Mouse (Mus musculus): ENCODE measurements at regions not wholly inside any gene's neighbourhood (a gene's known extent, or its start where the extent isn't known, plus 50 kb on each side); places are given as distances from the start of the nearest gene placed in this dataset.

DNA sequence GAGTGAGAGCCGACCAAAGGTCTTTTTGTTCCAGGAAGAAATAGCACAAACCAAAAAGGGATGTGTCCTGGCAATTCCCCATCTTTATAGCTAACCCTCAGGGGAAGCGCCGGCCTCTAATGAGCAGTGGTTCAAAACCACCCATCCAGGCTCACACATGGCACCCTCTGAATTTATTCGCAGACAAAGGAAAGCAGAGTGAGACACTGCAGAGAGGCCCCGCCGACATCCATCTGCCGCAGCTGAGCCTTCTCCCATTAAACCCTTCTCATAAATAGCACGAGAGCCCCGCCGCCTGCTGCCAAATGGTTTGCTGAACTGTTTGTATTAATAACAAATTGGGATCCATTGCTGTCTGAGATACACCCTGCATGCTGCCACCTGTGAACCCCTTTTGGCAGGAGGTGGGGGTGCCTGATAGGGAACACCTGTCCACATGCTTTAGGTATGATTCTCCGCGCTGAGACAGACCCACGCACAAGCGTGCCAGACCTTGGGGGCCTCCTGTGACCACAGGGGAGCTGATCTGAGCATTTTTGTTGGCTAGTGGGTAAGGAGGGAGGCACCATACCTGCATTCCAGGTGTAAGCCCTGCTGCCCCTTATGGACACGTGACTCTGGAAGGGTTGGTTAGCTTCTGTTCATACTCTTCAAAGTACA is 422.6 kb upstream of the Castor2 start:
- DNase-seq (ENCODE audit: low spot score): peak; percentile 52
- no peak overlapping the region for H3K4me2 ChIP-seq (ENCODE audit: low read depth, low read length)
- H3K9me3 ChIP-seq (ENCODE audit: low read length): no peaks in the 10 kb centered on the region
- H3K9ac ChIP-seq (replicated peaks; ENCODE audit: low read length): no peak overlapping the region
- H3K4me3 ChIP-seq (ENCODE audit: low read length): no peak overlapping the region
- no peak for ATAC-seq
- H3K36me3 ChIP-seq (ENCODE audit: insufficient read depth, low read length): no peaks in the 10 kb centered on the region
- 45% methylated on average over 15 of the region's 15 CpGs for WGBS
- no peaks in the 10 kb centered on the region; the same call in 1 of the 2 replicates for H3K4me1 ChIP-seq (ENCODE audit: insufficient read depth, low read length)
- 0 out of 2 replicates have a peak, but pooled peaks have one; percentile 1 for TF ChIP-seq CTCF (IDR thresholded peaks at IDR 0.05; ENCODE audit: low read depth)
- H3K27me3 ChIP-seq (ENCODE audit: insufficient read depth, low read length): no peaks in the 10 kb centered on the region
- no peak overlapping the region for H3K27ac ChIP-seq

DNA sequence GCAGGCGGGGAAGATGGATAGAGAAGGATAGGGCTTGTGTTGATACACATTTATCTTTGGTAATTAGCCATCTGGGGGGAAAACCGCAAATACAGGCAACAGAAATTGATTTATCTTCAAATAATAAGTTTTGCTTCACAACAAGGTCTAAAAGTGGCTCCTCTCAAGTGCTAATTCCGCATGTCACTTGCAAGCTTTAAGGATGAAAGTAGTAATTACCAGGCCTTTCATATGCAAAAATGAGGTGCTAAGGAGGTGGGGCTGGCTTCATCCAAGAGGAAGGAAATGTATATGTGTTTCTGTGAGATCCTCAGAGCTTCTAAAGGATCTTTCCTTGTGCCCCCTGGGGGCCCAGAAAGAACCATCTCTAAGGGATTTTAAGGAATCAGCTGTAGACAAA is 423.9 kb upstream of the Castor2 start:
- Histone ChIP-seq H3K4me3 (ENCODE audit: low read length) (no peak overlapping the region), H3K27ac (no peak overlapping the region), H3K27me3 (ENCODE audit: insufficient read depth, low read length) (no peaks in the 10 kb centered on the region), H3K9me3 (ENCODE audit: low read length) (no peaks in the 10 kb centered on the region), H3K9ac (replicated peaks; ENCODE audit: low read length) (no peak overlapping the region), H3K4me2 (ENCODE audit: low read depth, low read length) (no peak overlapping the region), H3K36me3 (ENCODE audit: insufficient read depth, low read length) (no peaks in the 10 kb centered on the region), H3K4me1 (ENCODE audit: insufficient read depth, low read length) (no peaks in the 10 kb centered on the region; the same call in 1 of the 2 replicates)
- DNase-seq (ENCODE audit: low spot score) (no peak), ATAC-seq (no peak)
- WGBS: 65% methylated on average over 3 of the region's 3 CpGs
- TF ChIP-seq CTCF (IDR thresholded peaks at IDR 0.05; ENCODE audit: low read depth): no peak

DNA sequence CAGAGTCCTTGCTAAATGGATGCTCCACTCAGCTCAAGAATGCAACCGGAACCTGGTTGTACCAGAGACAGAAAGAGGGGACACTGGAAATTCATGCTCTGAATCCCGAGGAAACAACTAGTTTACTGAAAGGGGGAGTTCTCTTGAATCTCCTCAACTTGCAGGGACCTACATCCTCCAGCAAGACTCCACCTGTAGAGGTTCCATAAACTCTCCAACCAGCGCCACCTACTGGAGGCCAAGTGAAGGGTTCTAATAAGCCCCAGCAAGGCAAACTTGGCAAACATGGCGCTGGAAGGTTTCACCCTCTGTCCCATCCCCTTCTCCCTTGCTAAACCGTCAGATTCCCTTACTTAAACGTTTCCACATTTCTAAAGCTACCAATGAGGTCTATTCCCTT is 433.0 kb upstream of the Castor2 start:
- Histone ChIP-seq H3K27ac (no peak overlapping the region), H3K9ac (replicated peaks; ENCODE audit: low read length) (no peak overlapping the region), H3K4me1 (ENCODE audit: insufficient read depth, low read length) (no peaks in the 10 kb centered on the region), H3K9me3 (ENCODE audit: low read length) (no peaks in the 10 kb centered on the region), H3K27me3 (ENCODE audit: insufficient read depth, low read length) (no peaks in the 10 kb centered on the region), H3K4me3 (ENCODE audit: low read length) (no peak overlapping the region), H3K4me2 (ENCODE audit: low read depth, low read length) (no peak overlapping the region), H3K36me3 (ENCODE audit: insufficient read depth, low read length) (no peaks in the 10 kb centered on the region)
- ATAC-seq: no peak
- peak; percentile 53 for DNase-seq (ENCODE audit: low spot score)
- WGBS: 41% methylated on average over 6 of the region's 6 CpGs
- peak; percentile 64 for TF ChIP-seq CTCF (IDR thresholded peaks at IDR 0.05; ENCODE audit: low read depth)

DNA sequence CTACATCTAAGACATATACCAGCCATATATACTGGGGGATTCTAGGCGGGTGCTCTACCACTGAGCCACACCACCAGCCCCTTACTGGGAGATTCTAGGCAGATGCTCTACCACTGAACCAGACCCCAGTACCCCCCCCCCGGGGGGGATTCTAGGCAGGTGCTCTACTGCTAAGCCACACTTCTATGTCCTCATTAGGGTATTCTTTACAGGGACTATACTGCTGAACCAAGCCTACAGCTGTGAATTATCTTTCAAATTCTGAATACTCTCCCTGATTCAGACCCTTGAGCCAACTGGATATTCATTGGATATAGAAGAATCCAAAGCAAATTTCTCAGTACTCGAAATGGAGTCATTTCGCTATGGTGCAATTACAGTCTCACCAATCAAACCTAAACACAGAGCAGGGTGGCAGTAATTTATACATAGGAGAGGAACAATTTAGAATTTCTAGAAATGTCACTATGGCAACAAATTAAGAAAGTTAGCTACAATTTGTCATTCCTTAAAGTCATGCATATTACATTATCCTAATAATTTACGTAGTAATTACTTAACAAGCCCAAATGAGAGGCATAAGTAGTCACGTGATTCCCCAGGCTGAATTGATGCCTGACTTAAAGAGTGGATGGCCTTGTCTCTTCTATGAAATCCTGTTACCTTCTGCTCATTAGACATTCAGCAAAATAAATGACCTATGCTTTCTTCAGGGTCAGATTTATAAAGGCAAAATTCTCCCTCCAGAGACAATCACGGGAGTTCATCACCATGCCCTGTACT is 436.8 kb upstream of the Castor2 start:
- no peak for TF ChIP-seq CTCF (IDR thresholded peaks at IDR 0.05; ENCODE audit: low read depth)
- Histone ChIP-seq H3K9ac (replicated peaks; ENCODE audit: low read length) (no peak overlapping the region), H3K27ac (no peak overlapping the region), H3K27me3 (ENCODE audit: insufficient read depth, low read length) (no peaks in the 10 kb centered on the region), H3K4me3 (ENCODE audit: low read length) (no peak overlapping the region), H3K36me3 (ENCODE audit: insufficient read depth, low read length) (no peaks in the 10 kb centered on the region), H3K4me2 (ENCODE audit: low read depth, low read length) (no peak overlapping the region), H3K9me3 (ENCODE audit: low read length) (no peaks in the 10 kb centered on the region), H3K4me1 (ENCODE audit: insufficient read depth, low read length) (no peaks in the 10 kb centered on the region)
- 75% methylated on average over 7 of the region's 7 CpGs for WGBS
- ATAC-seq (no peak), DNase-seq (ENCODE audit: low spot score) (no peak)

DNA sequence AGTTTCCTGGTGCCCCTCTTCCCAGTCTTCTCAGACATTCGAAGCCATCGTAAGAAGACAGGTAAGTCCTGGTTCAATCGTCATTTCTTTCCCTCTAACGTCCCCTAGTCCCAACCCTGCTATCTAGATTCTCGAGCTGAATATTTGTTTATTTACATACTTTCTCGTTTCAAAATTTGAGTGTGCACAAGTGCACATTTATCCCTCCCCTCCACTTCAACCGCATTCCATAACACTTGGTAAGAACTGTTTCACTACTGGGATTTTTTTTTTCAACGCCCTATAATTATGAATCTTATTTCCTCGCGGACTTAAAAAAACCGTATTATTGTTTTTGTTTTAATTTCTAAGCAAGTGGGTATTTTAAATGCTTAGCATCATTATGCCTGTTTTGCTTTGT is 439.2 kb upstream of the Castor2 start:
- Histone ChIP-seq H3K9me3 (ENCODE audit: low read length) (no peaks in the 10 kb centered on the region), H3K9ac (replicated peaks; ENCODE audit: low read length) (no peak overlapping the region), H3K4me3 (ENCODE audit: low read length) (no peak overlapping the region), H3K27ac (no peak overlapping the region), H3K36me3 (ENCODE audit: insufficient read depth, low read length) (no peaks in the 10 kb centered on the region), H3K4me1 (ENCODE audit: insufficient read depth, low read length) (no peaks in the 10 kb centered on the region), H3K4me2 (ENCODE audit: low read depth, low read length) (no peak overlapping the region), H3K27me3 (ENCODE audit: insufficient read depth, low read length) (no peaks in the 10 kb centered on the region)
- TF ChIP-seq CTCF (IDR thresholded peaks at IDR 0.05; ENCODE audit: low read depth): no peak
- WGBS: 88% methylated on average over 11 of the region's 11 CpGs
- DNase-seq (ENCODE audit: low spot score) (no peak), ATAC-seq (no peak)

DNA sequence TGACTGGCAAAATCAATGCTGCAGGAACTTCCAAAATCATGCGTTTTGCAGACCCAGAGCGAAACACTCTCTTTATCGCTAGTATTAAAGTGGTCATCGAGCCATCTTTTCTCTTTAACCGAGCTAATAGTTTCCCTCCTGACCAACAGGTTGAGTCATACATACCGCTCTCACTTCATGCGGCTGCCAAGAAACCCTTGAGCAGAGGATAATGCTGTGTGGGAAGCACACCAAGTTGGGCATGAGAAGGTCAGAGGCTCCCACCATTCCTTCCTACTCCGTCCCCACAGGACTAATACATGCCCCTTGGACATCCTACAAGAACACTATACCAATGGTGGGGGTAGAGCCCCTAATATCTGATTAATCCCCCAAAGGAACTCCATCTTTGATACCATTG is 442.7 kb upstream of the Castor2 start:
- WGBS: 95% methylated on average over 8 of the region's 8 CpGs
- Histone ChIP-seq H3K9me3 (ENCODE audit: low read length) (no peaks in the 10 kb centered on the region), H3K4me2 (ENCODE audit: low read depth, low read length) (no peak overlapping the region), H3K9ac (replicated peaks; ENCODE audit: low read length) (no peak overlapping the region), H3K4me1 (ENCODE audit: insufficient read depth, low read length) (no peaks in the 10 kb centered on the region), H3K27ac (no peak overlapping the region), H3K36me3 (ENCODE audit: insufficient read depth, low read length) (no peaks in the 10 kb centered on the region), H3K4me3 (ENCODE audit: low read length) (no peak overlapping the region), H3K27me3 (ENCODE audit: insufficient read depth, low read length) (no peaks in the 10 kb centered on the region)
- TF ChIP-seq CTCF (IDR thresholded peaks at IDR 0.05; ENCODE audit: low read depth): no peak
- ATAC-seq (no peak), DNase-seq (ENCODE audit: low spot score) (no peak)

DNA sequence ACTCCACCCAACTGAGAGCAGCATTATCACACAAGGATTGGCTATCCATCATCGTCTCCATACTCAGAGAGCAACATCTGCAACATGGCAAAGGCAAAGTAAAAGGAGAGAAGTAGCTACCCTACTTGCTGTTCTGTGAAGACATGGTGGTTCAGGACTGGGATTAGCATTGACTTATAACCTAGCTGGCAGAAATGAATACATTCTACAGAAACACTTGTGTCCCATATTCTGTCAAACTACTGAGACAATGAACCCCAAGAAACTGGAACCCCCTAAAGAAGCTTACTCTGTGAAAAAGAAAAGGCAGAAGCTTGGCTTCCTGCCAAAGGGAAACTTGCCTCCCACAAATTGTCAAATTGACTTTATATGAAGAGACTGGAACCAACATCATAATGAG is 446.1 kb upstream of the Castor2 start:
- Histone ChIP-seq H3K9ac (replicated peaks; ENCODE audit: low read length) (no peak overlapping the region), H3K9me3 (ENCODE audit: low read length) (no peaks in the 10 kb centered on the region), H3K4me1 (ENCODE audit: insufficient read depth, low read length) (no peaks in the 10 kb centered on the region), H3K4me3 (ENCODE audit: low read length) (no peak overlapping the region), H3K27ac (no peak overlapping the region), H3K27me3 (ENCODE audit: insufficient read depth, low read length) (no peaks in the 10 kb centered on the region), H3K36me3 (ENCODE audit: insufficient read depth, low read length) (no peaks in the 10 kb centered on the region), H3K4me2 (ENCODE audit: low read depth, low read length) (no peak overlapping the region)
- no peak for DNase-seq (ENCODE audit: low spot score)
- WGBS: 77% methylated on average over 1 of the region's 1 CpGs
- TF ChIP-seq CTCF (IDR thresholded peaks at IDR 0.05; ENCODE audit: low read depth): no peak
- ATAC-seq: no peak
